Mouse (Mus musculus) embryonic facial prominence, embryonic 14.5 days (tissue): ENCODE measurements around the gene Mief2. TPM values are rescaled to one million over a fixed set of nuclear protein-coding genes. Genes with fewer than 3 reads are reported as not detected.

Source experiments
- ATAC-seq: fragments of 200-750 bp; cut with Nextera tagmentation; 2 replicates; pipeline ENCODE4 v1.8.0; 2017; ENCODE audit warnings: low read depth, moderate number of reproducible peaks, moderate TSS enrichment
- DNase-seq: peaks from one replicate; pipeline ENCODE4 v3.0.0-alpha.2; 2015; ENCODE audit warnings: low spot score
- H3K27ac ChIP-seq: fragments of 300-500 bp; sonication (generic); replicated peaks from 2 replicates; pipeline ENCODE4 v1.5.1; 2014; ENCODE audit warnings: low read depth, mild to moderate bottlenecking, low read length, moderate library complexity
- H3K27me3 ChIP-seq: fragments of 300-500 bp; sonication (generic); replicated peaks from 2 replicates; pipeline ENCODE4 v1.6.1; 2014; ENCODE audit warnings: low read length; ENCODE audit not compliant: control insufficient read depth, insufficient read depth
- H3K36me3 ChIP-seq: fragments of 300-500 bp; sonication (generic); 2 replicates; pipeline ENCODE4 v1.6.1; 2014; ENCODE audit warnings: low read length, mixed read lengths; ENCODE audit not compliant: control insufficient read depth, insufficient read depth
- H3K4me1 ChIP-seq: fragments of 300-500 bp; sonication (generic); 2 replicates; pipeline ENCODE4 v1.6.1; 2014; ENCODE audit warnings: antibody characterized with exemption, low read length; ENCODE audit not compliant: control insufficient read depth, insufficient read depth
- H3K4me2 ChIP-seq: fragments of 300-500 bp; sonication (generic); 2 replicates; pipeline ENCODE4 v1.6.1; 2014; ENCODE audit warnings: low read depth, mild to moderate bottlenecking, low read length, moderate library complexity, mixed read lengths
- H3K4me3 ChIP-seq: fragments of 300-500 bp; sonication (generic); 2 replicates; pipeline ENCODE4 v1.5.1; 2014; ENCODE audit warnings: low read depth, mild to moderate bottlenecking, low read length
- H3K9ac ChIP-seq: fragments of 300-500 bp; sonication (generic); 2 replicates; pipeline ENCODE4 v1.6.1; 2014; ENCODE audit warnings: low read depth, mild to moderate bottlenecking, low read length, moderate library complexity, mixed read lengths
- H3K9me3 ChIP-seq: fragments of 300-500 bp; sonication (generic); 2 replicates; pipeline ENCODE4 v1.6.1; 2016; ENCODE audit warnings: low read length; ENCODE audit not compliant: control insufficient read depth
- WGBS: fragments of 180-500 bp; shearing (Covaris S2); extraction: QIAGEN DNeasy Blood & Tissue Kit; methylation state at CpG from one replicate; pipeline ENCODE4 v1.1.7; 2014; 5-methylcytosine and 5-hydroxymethylcytosine counted together
- polyA plus RNA-seq: library from polyadenylated mRNA; unstranded; fragments of >200 nt; fragmentation: Nextera tagmentation; extraction: Ambion mirVana; gene quantifications from 2 replicates; pipeline ENCODE4 v1.2.1, GENCODE M21; 2014

Mief2 gene
- polyA plus RNA-seq: 17.3 and 18.8 TPM in 2 replicates

- Histone ChIP-seq H3K4me2 (peak within 1 kb of the TSS; percentile 82), H3K27ac (peak within 1 kb of the TSS; percentile 85), H3K4me1 (peaks cover 19% of the 10 kb centered on the region), H3K9ac (peak within 1 kb of the TSS; percentile 87), H3K36me3 (peaks cover 42% of the 10 kb centered on the region), H3K4me3 (peak within 1 kb of the TSS; percentile 70), H3K9me3 (no peaks in the 10 kb centered on the region), H3K27me3 (no peaks in the 10 kb centered on the region)
- ATAC-seq (peak; percentile 95), DNase-seq (peak; percentile 98)
- under 1% methylated on average over 44 of the region's 44 CpGs for WGBS
Measured at GRCm38 (mm10) chr11:60728260-60728761, at the start of gene Mief2. TSS of gene Mief2 (plus strand) at chr11:60728398.

- Histone ChIP-seq H3K36me3 (no peaks in the 10 kb centered on the region), H3K9me3 (no peaks in the 10 kb centered on the region), H3K9ac (no peak overlapping the region), H3K27me3 (no peaks in the 10 kb centered on the region), H3K27ac (no peak overlapping the region), H3K4me3 (no peak overlapping the region), H3K4me2 (no peak overlapping the region), H3K4me1 (peaks cover 14% of the 10 kb centered on the region)
- 71% methylated on average over 1 of the region's 1 CpGs for WGBS
- ATAC-seq: no peak
- no peak for DNase-seq
Measured at GRCm38 (mm10) chr11:60696165-60696564, 32.0 kb upstream of the Mief2 start.

GRCm38 (mm10) chr11:60697561-60697960 is 30.6 kb upstream of the Mief2 start:
- DNase-seq (peak; percentile 55), ATAC-seq (no peak)
- Histone ChIP-seq H3K9ac (no peak overlapping the region), H3K4me3 (no peak overlapping the region), H3K4me2 (no peak overlapping the region), H3K27ac (no peak overlapping the region), H3K9me3 (no peaks in the 10 kb centered on the region), H3K36me3 (0 out of 2 replicates have a peak, but pooled peaks cover 2% of the 10 kb centered on the region), H3K27me3 (no peaks in the 10 kb centered on the region), H3K4me1 (peaks cover 21% of the 10 kb centered on the region)
- 80% methylated on average over 2 of the region's 2 CpGs for WGBS

GRCm38 (mm10) chr11:60698806-60699523 is 29.2 kb upstream of the Mief2 start:
- Histone ChIP-seq H3K36me3 (0 out of 2 replicates have a peak, but pooled peaks cover 9% of the 10 kb centered on the region), H3K4me1 (peaks cover 24% of the 10 kb centered on the region), H3K27me3 (no peaks in the 10 kb centered on the region), H3K9me3 (no peaks in the 10 kb centered on the region), H3K27ac (peak overlapping the region; percentile 83), H3K4me2 (peak overlapping the region; percentile 89), H3K4me3 (peak overlapping the region; percentile 83), H3K9ac (peak overlapping the region; percentile 89)
- DNase-seq (peak; percentile 90), ATAC-seq (peak; percentile 51)
- WGBS: 3% methylated on average over 22 of the region's 22 CpGs

- H3K4me3 ChIP-seq: peak within 1 kb of the TSS; percentile 83
- H3K27me3 ChIP-seq: no peaks in the 10 kb centered on the region
- DNase-seq (peak; percentile 96), ATAC-seq (peak; percentile 92)
- H3K9ac ChIP-seq: peak within 1 kb of the TSS; percentile 89
- peaks cover 24% of the 10 kb centered on the region for H3K4me1 ChIP-seq
- WGBS: 0% methylated on average over 8 of the region's 73 CpGs
- H3K27ac ChIP-seq: peak within 1 kb of the TSS; percentile 83
- H3K36me3 ChIP-seq: peaks cover 10% of the 10 kb centered on the region; the same call in 1 of the 2 replicates
- no peaks in the 10 kb centered on the region for H3K9me3 ChIP-seq
- H3K4me2 ChIP-seq: peak within 1 kb of the TSS; percentile 89
Measured at GRCm38 (mm10) chr11:60699524-60700075, 28.6 kb upstream of the Mief2 start, which contains the start of gene Llgl1. TSS of gene Llgl1 (plus strand) at chr11:60699723.

- Histone ChIP-seq H3K9ac (peak overlapping the region; percentile 89), H3K27me3 (no peaks in the 10 kb centered on the region), H3K4me1 (peaks cover 24% of the 10 kb centered on the region), H3K9me3 (no peaks in the 10 kb centered on the region), H3K4me2 (peak overlapping the region; percentile 89), H3K36me3 (peaks cover 20% of the 10 kb centered on the region), H3K4me3 (peak overlapping the region; percentile 83), H3K27ac (peak overlapping the region; percentile 83; the same call in 1 of the 2 replicates)
- ATAC-seq: no peak
- WGBS: 27% methylated on average over 12 of the region's 12 CpGs
- no peak for DNase-seq
Measured at GRCm38 (mm10) chr11:60700320-60701185, 27.6 kb upstream of the Mief2 start.

- DNase-seq: no peak
Measured at GRCm38 (mm10) chr11:60701611-60702010, 26.6 kb upstream of the Mief2 start.

GRCm38 (mm10) chr11:60703131-60703530 is 25.1 kb upstream of the Mief2 start:
- WGBS: 35% methylated on average over 4 of the region's 4 CpGs
- no peak overlapping the region for H3K9ac ChIP-seq
- H3K4me3 ChIP-seq: no peak overlapping the region
- ATAC-seq: no peak
- H3K27ac ChIP-seq: no peak overlapping the region
- H3K36me3 ChIP-seq: peaks cover 44% of the 10 kb centered on the region
- no peaks in the 10 kb centered on the region for H3K9me3 ChIP-seq
- peak; percentile 67 for DNase-seq
- H3K4me2 ChIP-seq: no peak overlapping the region
- peaks cover 24% of the 10 kb centered on the region for H3K4me1 ChIP-seq
- H3K27me3 ChIP-seq: no peaks in the 10 kb centered on the region

More at GRCm38 (mm10) chr11:60701611-60702010, 26.6 kb upstream of the Mief2 start:
- Histone ChIP-seq H3K36me3 (peaks cover 30% of the 10 kb centered on the region), H3K4me3 (no peak overlapping the region), H3K27ac (no peak overlapping the region), H3K9me3 (no peaks in the 10 kb centered on the region), H3K4me1 (peaks cover 24% of the 10 kb centered on the region), H3K4me2 (0 out of 2 replicates have a peak overlapping the region, but pooled peaks have one; percentile 2), H3K9ac (no peak overlapping the region), H3K27me3 (no peaks in the 10 kb centered on the region)
- ATAC-seq: no peak
- WGBS: 86% methylated on average over 2 of the region's 4 CpGs
